Mouse (Mus musculus) thymus, postnatal 10 days (tissue): ENCODE data around the gene Mlf2.

ENCODE experiments used
- DNase-seq, 2 experiments: peaks; one replicate each; pipeline ENCODE4 v3.0.0; 2021; ENCODE audit warnings: low spot score in 2 of 2

Mlf2 gene

GRCm38 (mm10) chr6:124911533-124912218 is 19.5 kb upstream of the Mlf2 start, which contains the start of gene Lag3:
TSS of gene Lag3 (minus strand) at chr6:124911705.
- peak; percentile 56 to 57 for DNase-seq

- DNase-seq, result no peak
Measured at GRCm38 (mm10) chr6:124913214-124913613, 18.0 kb upstream of the Mlf2 start.

GRCm38 (mm10) chr6:124913721-124914285 is 17.4 kb upstream of the Mlf2 start:
- no peak for DNase-seq

GRCm38 (mm10) chr6:124914511-124914910 is 16.7 kb upstream of the Mlf2 start:
- no peak for DNase-seq

- DNase-seq, result no peak
Measured at GRCm38 (mm10) chr6:124915160-124915941, 15.8 kb upstream of the Mlf2 start.

GRCm38 (mm10) chr6:124915942-124916694 is 15.1 kb upstream of the Mlf2 start:
- DNase-seq, result peak in 1 of 2 experiments; percentile 30

- DNase-seq, result peak; percentile 80 to 97
Measured at GRCm38 (mm10) chr6:124916695-124917517, 14.3 kb upstream of the Mlf2 start.

GRCm38 (mm10) chr6:124917518-124918330 is 13.5 kb upstream of the Mlf2 start:
- peak; percentile 77 to 78 for DNase-seq

- no peak for DNase-seq
Measured at GRCm38 (mm10) chr6:124918331-124918690, 12.9 kb upstream of the Mlf2 start.

- DNase-seq, result no peak
Measured at GRCm38 (mm10) chr6:124918890-124919627, 12.1 kb upstream of the Mlf2 start.

- peak; percentile 52 to 66 for DNase-seq
Measured at GRCm38 (mm10) chr6:124919695-124920317, 11.4 kb upstream of the Mlf2 start, which contains the start of gene Ptms. TSS of gene Ptms (minus strand) at chr6:124920103.

GRCm38 (mm10) chr6:124920318-124921085 is 10.7 kb upstream of the Mlf2 start:
- no peak for DNase-seq

- no peak for DNase-seq
Measured at GRCm38 (mm10) chr6:124921539-124921938, 9.6 kb upstream of the Mlf2 start.

GRCm38 (mm10) chr6:124925173-124925793 is 5.9 kb upstream of the Mlf2 start:
- no peak for DNase-seq

- no peak for DNase-seq
Measured at GRCm38 (mm10) chr6:124925941-124926340, 5.2 kb upstream of the Mlf2 start.

- DNase-seq, result no peak
Measured at GRCm38 (mm10) chr6:124930231-124930630, 955 bp upstream of the Mlf2 start.

GRCm38 (mm10) chr6:124931525-124932313 is 533 bp downstream of the Mlf2 start:
- peak; percentile 43 to 60 for DNase-seq
